Mouse (Mus musculus): Measurements from ENCODE around the gene Acbd5. TPM values are rescaled to one million over a fixed set of nuclear protein-coding genes. Genes with fewer than 3 reads are reported as not detected.

The Acbd5 gene
- total RNA-seq (2014; rRNA removed) (40.4 and 50.2 TPM in 2 replicates), polyA plus RNA-seq (2015; fragmentation: Nextera tagmentation; extraction: Ambion mirVana) (51.8 and 61.2 TPM in 2 replicates)

GRCm38 (mm10) chr2:23067552-23068369 is at the start of gene Acbd5:
Gene Acbd5 (plus strand): TSS chr2:23068167.
- ATAC-seq (ENCODE audit: low FRiP score) (peak; percentile 94), DNase-seq (ENCODE audit: low spot score) (peak; percentile 98)
- Histone ChIP-seq H3K4me1 (ENCODE audit: insufficient read depth, low read length) (no peaks in the 10 kb centered on the region; the same call in 1 of the 2 replicates), H3K27me3 (ENCODE audit: insufficient read depth, low read length) (no peaks in the 10 kb centered on the region), H3K9ac (replicated peaks; ENCODE audit: low read length, poor library complexity, severe bottlenecking) (peak within 1 kb of the TSS; percentile 87), H3K36me3 (ENCODE audit: insufficient read depth, low read length) (no peaks in the 10 kb centered on the region), H3K4me3 (ENCODE audit: low read depth, low read length) (peak within 1 kb of the TSS; percentile 74), H3K4me2 (ENCODE audit: low read depth, low read length, poor library complexity, severe bottlenecking) (peak within 1 kb of the TSS; percentile 96), H3K27ac (ENCODE audit: low read depth, low read length) (peak within 1 kb of the TSS; percentile 97), H3K9me3 (ENCODE audit: low read length) (no peaks in the 10 kb centered on the region)
- WGBS: 3% methylated on average over 34 of the region's 34 CpGs
- TF ChIP-seq CTCF (IDR thresholded peaks at IDR 0.05): no peak

GRCm38 (mm10) chr2:23019170-23019569 is 48.8 kb upstream of the Acbd5 start:
- no peak overlapping the region for H3K27ac ChIP-seq (ENCODE audit: low read depth, low read length)
- no peaks in the 10 kb centered on the region for H3K36me3 ChIP-seq (ENCODE audit: insufficient read depth, low read length)
- DNase-seq (ENCODE audit: low spot score) (no peak), ATAC-seq (ENCODE audit: low FRiP score) (no peak)
- no peak overlapping the region for H3K4me3 ChIP-seq (ENCODE audit: low read depth, low read length)
- no peak for TF ChIP-seq CTCF (IDR thresholded peaks at IDR 0.05)
- no peak overlapping the region for H3K4me2 ChIP-seq (ENCODE audit: low read depth, low read length, poor library complexity, severe bottlenecking)
- no peaks in the 10 kb centered on the region for H3K9me3 ChIP-seq (ENCODE audit: low read length)
- H3K9ac ChIP-seq (replicated peaks; ENCODE audit: low read length, poor library complexity, severe bottlenecking): no peak overlapping the region
- H3K27me3 ChIP-seq (ENCODE audit: insufficient read depth, low read length): no peaks in the 10 kb centered on the region
- 93% methylated on average over 2 of the region's 2 CpGs for WGBS
- no peaks in the 10 kb centered on the region for H3K4me1 ChIP-seq (ENCODE audit: insufficient read depth, low read length)

DNA sequence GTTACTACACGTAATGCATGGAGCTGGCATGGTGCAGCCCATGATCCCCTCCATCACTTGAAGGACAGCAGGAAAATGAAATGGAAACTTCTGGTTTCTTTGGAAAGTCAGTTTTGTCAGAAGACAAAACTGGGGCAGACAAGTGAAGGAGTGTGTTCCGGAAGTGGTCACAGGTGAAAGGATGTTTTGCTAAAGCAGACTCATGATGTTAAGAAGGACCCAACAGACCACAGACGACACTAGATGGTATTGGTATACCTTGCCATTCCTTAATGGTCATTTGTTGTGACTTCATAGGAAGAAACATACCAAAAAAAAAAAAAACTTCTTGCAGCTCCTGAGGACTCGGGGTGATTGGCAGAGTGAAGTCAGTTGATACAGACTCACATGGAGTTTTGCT is 46.6 kb upstream of the Acbd5 start:
- ATAC-seq (ENCODE audit: low FRiP score) (no peak), DNase-seq (ENCODE audit: low spot score) (no peak)
- TF ChIP-seq CTCF (IDR thresholded peaks at IDR 0.05): no peak
- Histone ChIP-seq H3K9ac (replicated peaks; ENCODE audit: low read length, poor library complexity, severe bottlenecking) (no peak overlapping the region), H3K9me3 (ENCODE audit: low read length) (no peaks in the 10 kb centered on the region), H3K4me2 (ENCODE audit: low read depth, low read length, poor library complexity, severe bottlenecking) (no peak overlapping the region), H3K4me3 (ENCODE audit: low read depth, low read length) (no peak overlapping the region), H3K27me3 (ENCODE audit: insufficient read depth, low read length) (no peaks in the 10 kb centered on the region), H3K36me3 (ENCODE audit: insufficient read depth, low read length) (no peaks in the 10 kb centered on the region), H3K4me1 (ENCODE audit: insufficient read depth, low read length) (no peaks in the 10 kb centered on the region), H3K27ac (ENCODE audit: low read depth, low read length) (no peak overlapping the region)
- 91% methylated on average over 4 of the region's 4 CpGs for WGBS

- H3K27me3 ChIP-seq (ENCODE audit: insufficient read depth, low read length): no peaks in the 10 kb centered on the region
- no peak overlapping the region for H3K9ac ChIP-seq (replicated peaks; ENCODE audit: low read length, poor library complexity, severe bottlenecking)
- 44% methylated on average over 4 of the region's 4 CpGs for WGBS
- no peaks in the 10 kb centered on the region for H3K9me3 ChIP-seq (ENCODE audit: low read length)
- H3K4me2 ChIP-seq (ENCODE audit: low read depth, low read length, poor library complexity, severe bottlenecking): no peak overlapping the region
- ATAC-seq (ENCODE audit: low FRiP score) (no peak), DNase-seq (ENCODE audit: low spot score) (no peak)
- H3K36me3 ChIP-seq (ENCODE audit: insufficient read depth, low read length): no peaks in the 10 kb centered on the region
- no peaks in the 10 kb centered on the region for H3K4me1 ChIP-seq (ENCODE audit: insufficient read depth, low read length)
- no peak overlapping the region for H3K27ac ChIP-seq (ENCODE audit: low read depth, low read length)
- no peak for TF ChIP-seq CTCF (IDR thresholded peaks at IDR 0.05)
- H3K4me3 ChIP-seq (ENCODE audit: low read depth, low read length): no peak overlapping the region
Observed at GRCm38 (mm10) chr2:23021721-23022120, 46.2 kb upstream of the Acbd5 start.

DNA sequence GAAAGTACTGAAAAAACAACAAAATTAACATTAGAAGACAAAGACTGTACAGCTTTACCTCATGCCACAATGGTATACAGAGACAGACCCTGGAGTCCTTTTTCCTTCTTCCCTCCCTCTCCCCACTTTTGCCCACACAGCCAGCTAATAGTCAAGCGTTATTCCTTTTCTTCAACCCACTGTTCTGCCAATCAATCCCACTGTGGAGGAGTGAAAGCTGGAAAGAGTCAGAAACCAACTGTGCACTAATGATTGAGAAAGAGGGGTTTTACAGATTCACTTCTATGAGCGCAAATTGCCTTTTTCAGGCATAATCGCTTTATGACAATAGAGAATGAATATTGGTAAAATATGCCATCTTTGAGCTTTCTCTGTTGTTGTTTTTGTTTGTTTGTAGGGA is 44.9 kb upstream of the Acbd5 start:
- ATAC-seq (ENCODE audit: low FRiP score) (no peak), DNase-seq (ENCODE audit: low spot score) (no peak)
- TF ChIP-seq CTCF (IDR thresholded peaks at IDR 0.05): no peak
- H3K4me3 ChIP-seq (ENCODE audit: low read depth, low read length): no peak overlapping the region
- H3K4me1 ChIP-seq (ENCODE audit: insufficient read depth, low read length): no peaks in the 10 kb centered on the region
- H3K36me3 ChIP-seq (ENCODE audit: insufficient read depth, low read length): no peaks in the 10 kb centered on the region
- no peak overlapping the region for H3K4me2 ChIP-seq (ENCODE audit: low read depth, low read length, poor library complexity, severe bottlenecking)
- H3K9ac ChIP-seq (replicated peaks; ENCODE audit: low read length, poor library complexity, severe bottlenecking): no peak overlapping the region
- no peak overlapping the region for H3K27ac ChIP-seq (ENCODE audit: low read depth, low read length)
- H3K27me3 ChIP-seq (ENCODE audit: insufficient read depth, low read length): no peaks in the 10 kb centered on the region
- WGBS: 80% methylated on average over 3 of the region's 3 CpGs
- H3K9me3 ChIP-seq (ENCODE audit: low read length): no peaks in the 10 kb centered on the region

- Histone ChIP-seq H3K4me1 (ENCODE audit: insufficient read depth, low read length) (no peaks in the 10 kb centered on the region), H3K9ac (replicated peaks; ENCODE audit: low read length, poor library complexity, severe bottlenecking) (no peak overlapping the region), H3K4me2 (ENCODE audit: low read depth, low read length, poor library complexity, severe bottlenecking) (no peak overlapping the region), H3K9me3 (ENCODE audit: low read length) (no peaks in the 10 kb centered on the region), H3K27ac (ENCODE audit: low read depth, low read length) (no peak overlapping the region), H3K36me3 (ENCODE audit: insufficient read depth, low read length) (no peaks in the 10 kb centered on the region), H3K4me3 (ENCODE audit: low read depth, low read length) (no peak overlapping the region), H3K27me3 (ENCODE audit: insufficient read depth, low read length) (no peaks in the 10 kb centered on the region)
- ATAC-seq (ENCODE audit: low FRiP score): no peak
- DNase-seq (ENCODE audit: low spot score): no peak
- no peak for TF ChIP-seq CTCF (IDR thresholded peaks at IDR 0.05)
- WGBS: 92% methylated on average over 4 of the region's 4 CpGs
Observed at GRCm38 (mm10) chr2:23023714-23024282, 44.2 kb upstream of the Acbd5 start.

All from midbrain, postnatal 0 days (tissue).